Mouse (Mus musculus): Measurements from ENCODE around the gene Zfp579.

- TF ChIP-seq CTCF (IDR thresholded peaks at IDR 0.05): no peak
- TF ChIP-seq POLR2A (IDR thresholded peaks at IDR 0.05; ENCODE audit: insufficient read depth, low read depth, low read length): no peak
- peak; percentile 51; the same call in 1 of the 2 replicates for TF ChIP-seq EP300 (IDR thresholded peaks at IDR 0.05; ENCODE audit: insufficient read depth, low read depth, low read length)
Observed at GRCm38 (mm10) chr7:4947855-4948254, 48.1 kb downstream of the Zfp579 start.
